Mouse (Mus musculus) embryonic stem cell, embryonic (primary cell): ENCODE data around the gene Adamtsl1.

Experiments used
- CTCF ChIA-PET, 4 experiments: fragments of 300-600 bp in 2 of 4; fragments of 350-600 bp in 2 of 4; sonication (Branson Sonifier 250); formaldehyde crosslinking; loops; one replicate each; lab custom pipeline; 2022; ENCODE audit warnings: inconsistent platforms in 2 of 4; lab: Charles Lee
- POLR2A ChIA-PET, 4 experiments: fragments of 300-600 bp in 2 of 4; fragments of 350-600 bp in 2 of 4; sonication (Branson Sonifier 250); formaldehyde crosslinking; loops; one replicate each; lab custom pipeline; 2022; ENCODE audit warnings: antibody characterized with exemption in 4 of 4, inconsistent platforms in 1 of 4; lab: Charles Lee

Gene Adamtsl1

GRCm38 (mm10) chr4:86306753-86307152 lies 792.8 kb downstream of the Adamtsl1 start:
- POLR2A ChIA-PET = no interaction called here
- CTCF ChIA-PET = no interaction called here

DNA sequence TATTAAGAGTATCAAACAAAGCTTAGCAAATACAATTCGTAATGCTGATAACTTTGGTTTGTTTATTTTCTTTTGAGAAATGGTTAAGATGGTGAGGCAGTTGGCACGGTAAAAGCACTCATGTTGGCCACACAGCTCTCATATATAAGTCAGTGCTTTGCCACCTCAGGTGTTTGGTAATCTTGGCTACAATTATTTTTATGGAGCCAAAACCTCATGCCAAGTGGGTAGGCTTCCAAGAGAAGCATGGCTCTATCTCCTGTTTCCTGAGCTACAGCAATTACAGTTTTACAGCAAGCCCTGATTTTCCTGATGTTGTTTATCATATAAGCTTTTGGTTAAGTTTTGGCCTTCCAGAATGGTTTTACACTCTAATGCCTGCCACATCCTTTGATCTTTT lies 795.2 kb downstream of the Adamtsl1 start:
- POLR2A ChIA-PET = no interaction called here
- CTCF ChIA-PET = interaction anchor here in 1 of 4 experiments (0.5 kb wide), 1 partner anchor 125 kb away, joined by 3 read pairs; no protein-coding TSS in a partner anchor

GRCm38 (mm10) chr4:86310806-86311730 lies 797.1 kb downstream of the Adamtsl1 start:
- CTCF ChIA-PET = no interaction called here
- POLR2A ChIA-PET = no interaction called here

DNA sequence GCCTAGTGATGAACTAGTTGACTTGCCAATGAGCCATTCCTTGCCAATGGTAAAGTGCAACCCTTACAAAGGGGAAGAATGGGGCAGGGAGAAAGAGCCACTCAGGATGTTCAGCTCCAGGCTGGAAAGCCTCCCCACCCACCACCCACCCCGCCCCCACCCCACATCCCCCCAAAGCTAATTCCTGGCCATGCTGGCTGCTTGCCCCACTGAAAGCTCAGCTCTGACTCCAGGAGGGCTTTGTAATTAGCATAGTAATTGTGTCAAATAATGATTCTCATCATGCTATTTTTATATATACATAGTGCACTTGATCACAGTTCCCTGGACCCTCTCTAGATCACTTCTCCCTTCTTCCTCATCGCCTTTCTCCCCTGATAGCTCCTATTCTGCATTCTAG lies 798.4 kb downstream of the Adamtsl1 start:
- ChIA-PET CTCF (no interaction called here), POLR2A (interaction anchor here in 1 of 4 experiments (0.8 kb wide), 1 partner anchor 10 kb away, joined by 3 read pairs; no protein-coding TSS in a partner anchor)

GRCm38 (mm10) chr4:86314442-86314841 lies 800.5 kb downstream of the Adamtsl1 start:
- CTCF ChIA-PET = interaction anchor here in 1 of 4 experiments (0.7 kb wide), 1 partner anchor 9 kb away, joined by 9 read pairs; no protein-coding TSS in a partner anchor

DNA sequence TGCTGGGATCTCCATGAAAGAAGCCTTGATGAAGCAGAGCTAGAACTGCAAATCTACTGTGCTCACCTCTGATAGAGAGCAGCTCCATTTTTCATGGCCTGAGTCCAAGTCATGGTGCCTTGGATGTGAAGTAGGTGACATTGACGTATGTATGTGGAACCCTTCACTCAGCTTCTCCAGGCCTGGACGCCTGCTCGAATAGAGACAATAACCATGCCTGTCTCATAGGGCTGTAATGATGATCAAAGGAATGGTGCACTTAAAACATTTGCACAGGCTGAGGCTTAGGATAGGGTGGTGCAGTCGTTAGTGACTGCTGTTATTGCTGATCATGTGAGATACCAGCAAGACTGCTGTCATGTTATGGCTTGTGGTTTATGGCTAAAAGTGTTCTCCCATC lies 801.1 kb downstream of the Adamtsl1 start:
- CTCF ChIA-PET = no interaction called here
- POLR2A ChIA-PET = no interaction called here

More at GRCm38 (mm10) chr4:86314442-86314841, 800.5 kb downstream of the Adamtsl1 start:
- POLR2A ChIA-PET = no interaction called here

- ChIA-PET CTCF (interaction anchor here in 1 of 4 experiments (0.8 kb wide), 1 partner anchor 227 kb away, joined by 3 read pairs; no protein-coding TSS in a partner anchor), POLR2A (interaction anchor here in 2 of 4 experiments (0.7 to 1.9 kb wide), 3 partner anchors 24 to 1816 kb away, joined by 3 to 4 read pairs (median 3); no protein-coding TSS in a partner anchor)
Measured at GRCm38 (mm10) chr4:86317916-86318542, 804.1 kb downstream of the Adamtsl1 start.

DNA sequence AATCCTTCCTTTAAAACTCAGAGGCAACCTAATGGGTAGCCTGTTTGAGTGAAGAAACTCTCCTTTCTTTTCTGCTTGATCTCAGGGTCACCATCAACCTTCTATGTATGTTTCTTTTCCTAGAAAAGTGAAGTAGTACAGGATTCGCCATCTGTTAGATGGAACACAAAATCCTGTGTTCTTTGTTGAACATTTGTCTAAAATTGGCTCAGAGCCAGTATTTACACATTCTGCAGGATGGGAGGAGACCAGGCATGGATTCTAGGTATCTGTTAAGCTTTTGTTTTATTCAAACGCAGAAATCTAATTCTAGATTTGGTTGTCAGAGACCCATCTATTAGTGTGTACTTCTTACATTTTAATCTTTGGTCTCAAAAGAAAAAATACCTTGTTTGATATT lies 811.4 kb downstream of the Adamtsl1 start:
- CTCF ChIA-PET = interaction anchor here in 1 of 4 experiments (0.6 kb wide), 1 partner anchor 170 kb away, joined by 22 read pairs; no protein-coding TSS in a partner anchor
- POLR2A ChIA-PET = no interaction called here

DNA sequence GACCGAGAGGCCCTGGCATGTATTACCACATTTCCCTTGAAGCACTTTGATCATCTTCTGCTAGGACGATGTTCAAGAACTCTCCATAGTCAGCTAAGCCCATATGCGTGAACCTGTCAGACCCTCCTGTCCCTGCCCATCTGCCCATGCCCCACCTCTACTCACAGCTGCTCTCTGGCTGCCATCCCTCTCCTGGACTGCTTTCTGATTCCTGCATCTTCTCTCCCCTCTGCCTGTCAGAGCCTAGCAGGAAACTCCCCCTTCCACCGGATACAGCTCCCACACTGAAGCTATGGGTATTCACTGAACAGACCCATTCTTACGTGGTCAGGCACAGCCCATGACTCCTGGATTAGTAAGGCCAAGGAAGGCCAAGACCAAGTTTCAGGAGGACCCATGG lies 812.0 kb downstream of the Adamtsl1 start:
- POLR2A ChIA-PET = no interaction called here
- CTCF ChIA-PET = interaction anchor here in 1 of 4 experiments (0.6 kb wide), 1 partner anchor 169 kb away, joined by 22 read pairs; no protein-coding TSS in a partner anchor

GRCm38 (mm10) chr4:86326638-86327037 lies 812.7 kb downstream of the Adamtsl1 start:
- ChIA-PET POLR2A (interaction anchor here in 3 of 4 experiments (0.5 to 0.6 kb wide), 3 partner anchors 157 to 845 kb away, joined by 3 to 5 read pairs (median 4); no protein-coding TSS in a partner anchor), CTCF (no interaction called here)

DNA sequence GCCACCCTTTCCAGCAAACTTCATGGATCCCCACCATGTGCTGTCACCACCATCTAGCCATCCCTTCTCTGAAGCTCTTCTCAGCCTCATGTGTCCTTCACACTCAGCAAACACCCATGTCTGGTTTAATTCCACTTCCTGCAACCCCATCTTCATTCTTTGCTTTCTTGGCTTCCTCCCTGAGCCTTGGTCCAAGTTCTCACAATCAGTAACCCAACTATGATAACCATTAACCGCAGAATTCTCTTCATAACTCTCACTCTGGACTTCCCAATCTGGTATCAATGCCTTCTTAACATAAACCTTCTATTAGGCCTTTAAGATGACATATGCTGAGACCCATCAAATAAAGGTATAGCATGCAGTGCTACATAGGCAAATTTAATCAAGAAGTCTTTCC lies 815.5 kb downstream of the Adamtsl1 start:
- CTCF ChIA-PET = no interaction called here
- POLR2A ChIA-PET = no interaction called here

- POLR2A ChIA-PET = interaction anchor here in 1 of 4 experiments (0.5 kb wide), 1 partner anchor 1150 kb away, joined by 4 read pairs; no protein-coding TSS in a partner anchor
- CTCF ChIA-PET = no interaction called here
Measured at GRCm38 (mm10) chr4:86335861-86336415, 822.0 kb downstream of the Adamtsl1 start.

DNA sequence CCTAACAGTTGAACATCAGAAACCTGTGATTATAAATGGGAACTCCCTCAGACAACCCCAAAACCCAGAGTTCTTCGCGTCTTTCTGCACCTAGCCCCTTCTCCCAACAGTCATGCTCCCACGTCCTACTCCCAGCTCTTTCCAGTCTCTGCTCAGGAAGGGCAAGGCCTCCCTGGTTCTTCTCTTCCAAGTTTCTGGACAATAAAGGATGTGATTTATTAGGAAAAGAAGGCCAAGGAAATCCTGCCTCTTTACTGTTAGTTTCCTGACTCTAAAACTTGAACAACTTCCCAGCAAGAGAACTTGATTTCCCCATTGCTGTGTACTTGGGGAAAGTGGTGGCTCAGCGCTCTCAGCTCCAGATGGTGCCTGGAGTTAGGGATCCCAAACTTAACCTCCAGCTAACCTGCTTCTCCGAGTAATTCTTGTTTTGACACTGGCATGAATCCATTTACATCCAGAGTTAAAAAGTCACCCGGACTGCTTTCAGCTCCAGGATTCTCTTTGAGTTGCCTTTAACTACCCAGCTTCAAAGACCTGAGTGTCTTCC lies 823.3 kb downstream of the Adamtsl1 start:
- ChIA-PET POLR2A (no interaction called here), CTCF (no interaction called here)

DNA sequence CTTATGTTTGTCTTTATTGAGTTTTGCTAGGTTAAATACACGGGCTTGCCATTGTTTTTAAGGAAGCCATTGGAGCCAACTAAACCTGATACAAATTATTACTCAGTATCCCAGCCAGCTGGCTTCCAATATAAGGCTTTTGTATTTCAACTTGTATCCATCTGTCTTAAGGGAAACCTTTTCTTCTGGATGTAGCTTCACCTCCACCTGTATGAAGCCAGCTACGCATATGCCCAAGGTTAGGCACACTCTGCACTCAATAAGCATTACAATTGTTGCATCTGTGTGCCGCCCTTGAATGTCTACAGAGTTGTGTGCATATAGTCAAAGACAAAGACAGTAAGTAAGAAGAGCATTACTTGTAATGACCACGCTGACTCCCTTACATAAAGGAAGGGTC lies 835.4 kb downstream of the Adamtsl1 start:
- ChIA-PET CTCF (interaction anchor here in 1 of 4 experiments (1.0 kb wide), 1 partner anchor 190 kb away, joined by 3 read pairs; no protein-coding TSS in a partner anchor), POLR2A (interaction anchor here in 1 of 4 experiments (0.7 kb wide), 1 partner anchor 299 kb away, joined by 3 read pairs; no protein-coding TSS in a partner anchor)

GRCm38 (mm10) chr4:86352121-86352520 lies 838.1 kb downstream of the Adamtsl1 start:
- ChIA-PET POLR2A (no interaction called here), CTCF (no interaction called here)

- CTCF ChIA-PET = no interaction called here
- POLR2A ChIA-PET = no interaction called here
Measured at GRCm38 (mm10) chr4:86353550-86353949, 839.6 kb downstream of the Adamtsl1 start.

DNA sequence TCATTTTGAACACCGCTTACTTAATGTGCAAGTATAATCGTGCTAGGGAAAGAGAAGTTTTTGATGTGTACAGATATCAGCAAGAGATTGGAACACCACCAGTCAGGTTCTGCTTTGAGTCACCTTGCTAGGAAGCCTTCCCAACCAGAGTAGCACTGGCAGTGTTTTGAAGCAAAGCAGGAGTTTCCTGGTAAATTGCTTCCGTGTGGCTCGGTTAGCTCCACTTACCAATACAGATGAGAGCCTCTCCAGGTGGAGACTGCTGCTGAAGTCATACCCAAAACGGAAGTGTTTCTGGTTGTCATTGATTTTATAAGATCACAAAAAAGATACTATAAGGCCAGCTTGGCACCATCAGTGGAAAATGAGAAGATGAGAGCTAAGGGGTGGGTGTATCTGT lies 845.4 kb downstream of the Adamtsl1 start:
- CTCF ChIA-PET = interaction anchor here in 1 of 4 experiments (0.7 kb wide), 1 partner anchor 383 kb away, joined by 3 read pairs; no protein-coding TSS in a partner anchor
- POLR2A ChIA-PET = no interaction called here

DNA sequence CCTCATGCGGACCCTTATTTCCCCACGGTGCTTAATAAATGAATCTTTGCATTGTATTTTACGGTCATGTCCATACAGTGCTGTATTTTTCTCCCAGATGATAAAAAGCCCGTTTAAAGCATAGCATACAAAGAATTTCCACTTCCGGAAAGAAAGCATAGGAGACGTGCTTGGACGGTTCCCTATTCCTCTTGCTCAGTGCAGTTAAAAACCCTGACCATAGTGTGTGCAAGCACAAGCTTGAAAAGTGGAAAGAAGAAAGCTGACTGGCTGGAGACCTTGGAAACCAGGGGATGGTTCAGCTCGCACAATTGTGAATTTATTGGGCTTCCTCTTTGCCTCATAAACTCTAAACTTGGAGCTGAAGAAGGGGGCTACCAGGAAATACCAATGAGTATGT lies 855.1 kb downstream of the Adamtsl1 start:
- ChIA-PET POLR2A (interaction anchor here in 1 of 4 experiments (1.4 kb wide), 1 partner anchor 13 kb away, joined by 3 read pairs; no protein-coding TSS in a partner anchor), CTCF (interaction anchor here in 1 of 4 experiments (1.1 kb wide), 1 partner anchor 345 kb away, joined by 4 read pairs; no protein-coding TSS in a partner anchor)

GRCm38 (mm10) chr4:86373166-86373565 lies 859.2 kb downstream of the Adamtsl1 start:
- CTCF ChIA-PET = no interaction called here
- POLR2A ChIA-PET = no interaction called here
